Mouse (Mus musculus) layer of hippocampus, adult 2 months (tissue): ENCODE data around the gene Slc25a5. TPM values are rescaled to one million over a fixed set of nuclear protein-coding genes. Genes with fewer than 3 reads are reported as not detected.
A peak's percentile ranks its signal among the peaks of the same experiment; 100 is the strongest.

Source experiments
- DNase-seq, 2 experiments: peaks; one replicate each; pipeline ENCODE4 v3.0.0; 2022; ENCODE audit warnings: low spot score in 2 of 2
- H3K27ac ChIP-seq: fragments of 200-600 bp; 2 replicates; pipeline ENCODE4 v1.8.1; 2022
- H3K4me3 ChIP-seq: fragments of 200-600 bp; 2 replicates; pipeline ENCODE4 v1.8.1; 2022; ENCODE audit warnings: mild to moderate bottlenecking
- CTCF ChIP-seq: fragments of 200-600 bp; conservative IDR thresholded peaks from 2 replicates; pipeline ENCODE4 v1.8.1; 2022; ENCODE audit warnings: antibody characterized with exemption, mild to moderate bottlenecking, moderate library complexity
- total RNA-seq, 2 experiments: library from RNA; stranded (reverse); gene quantifications; 2 replicates each; pipeline ENCODE4 v1.2.3; 2021

Gene Slc25a5
- total RNA-seq, 2 experiments from 2014 or later = 325 to 333 TPM

DNA sequence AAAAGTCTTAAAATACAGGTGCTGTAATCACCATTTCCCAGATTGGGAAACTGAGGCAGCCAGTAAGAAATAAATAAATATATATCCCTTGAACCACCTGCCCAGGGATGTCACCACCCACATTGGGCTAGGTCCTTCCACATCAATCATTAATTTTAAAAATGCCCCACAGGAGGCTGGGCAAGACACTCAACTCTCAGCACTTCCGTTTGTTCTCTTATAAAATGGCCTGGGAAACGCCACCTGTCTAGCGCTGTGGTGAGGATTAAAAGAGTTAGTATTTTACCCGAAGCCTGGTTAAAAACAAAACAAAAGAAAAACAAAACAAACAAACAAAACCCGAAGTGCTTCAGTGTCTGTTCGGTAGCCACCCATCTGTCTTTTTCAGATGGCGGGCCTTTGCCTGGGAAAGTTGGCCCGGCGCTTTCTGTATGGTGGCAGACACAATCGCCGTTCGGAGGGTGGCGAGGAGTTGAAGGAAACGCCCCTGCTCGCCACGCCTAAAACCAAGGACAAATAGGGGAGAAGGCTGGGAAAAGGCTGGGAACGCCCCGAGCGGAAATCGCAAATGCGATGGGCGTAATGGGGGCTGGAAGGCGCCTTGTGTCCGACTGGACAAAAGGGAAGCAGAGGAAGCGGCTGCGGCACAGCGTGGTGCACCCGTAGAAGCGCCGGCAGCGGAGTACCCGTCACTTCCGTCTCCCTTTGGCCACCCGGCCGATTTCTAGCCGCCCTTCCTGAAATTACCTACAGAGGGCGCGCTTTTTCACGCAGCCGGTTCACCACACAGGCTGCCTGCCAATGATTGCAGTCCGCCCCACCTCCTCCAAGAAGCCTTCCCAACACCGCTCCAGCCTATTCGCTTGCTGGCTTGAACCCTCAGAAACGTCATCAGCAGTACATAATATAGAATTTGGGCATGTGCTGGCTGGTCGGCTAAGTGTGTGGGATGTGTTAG, 12.2 kb downstream of the Slc25a5 start:
- TF ChIP-seq CTCF = peak; percentile 86
- peak; percentile 87 to 89 for DNase-seq
- H3K4me3 ChIP-seq = peak overlapping the region; percentile 57
- H3K27ac ChIP-seq = peak overlapping the region; percentile 84

DNA sequence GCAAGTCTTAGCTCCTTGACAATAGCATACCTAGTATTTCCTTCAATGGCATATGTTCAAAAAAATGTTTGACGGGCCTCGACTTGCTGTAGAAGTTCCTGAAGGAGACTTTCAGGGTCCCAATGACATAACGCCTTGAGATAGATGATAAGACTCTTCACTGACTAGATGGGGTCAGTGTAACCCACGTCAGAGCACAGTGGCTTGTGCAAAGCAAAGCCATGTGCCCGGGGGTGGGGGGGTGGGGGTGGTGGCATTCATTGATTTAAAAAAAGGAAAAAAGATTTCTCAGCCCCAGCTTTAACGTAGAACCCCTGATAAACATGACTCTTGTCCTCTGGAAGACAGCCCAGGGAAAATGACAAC, 12.8 kb downstream of the Slc25a5 start:
- no peak for DNase-seq
- no peak for TF ChIP-seq CTCF
- H3K4me3 ChIP-seq = peak overlapping the region; percentile 57
- peak overlapping the region; percentile 84; the same call in 1 of the 2 replicates for H3K27ac ChIP-seq

DNA sequence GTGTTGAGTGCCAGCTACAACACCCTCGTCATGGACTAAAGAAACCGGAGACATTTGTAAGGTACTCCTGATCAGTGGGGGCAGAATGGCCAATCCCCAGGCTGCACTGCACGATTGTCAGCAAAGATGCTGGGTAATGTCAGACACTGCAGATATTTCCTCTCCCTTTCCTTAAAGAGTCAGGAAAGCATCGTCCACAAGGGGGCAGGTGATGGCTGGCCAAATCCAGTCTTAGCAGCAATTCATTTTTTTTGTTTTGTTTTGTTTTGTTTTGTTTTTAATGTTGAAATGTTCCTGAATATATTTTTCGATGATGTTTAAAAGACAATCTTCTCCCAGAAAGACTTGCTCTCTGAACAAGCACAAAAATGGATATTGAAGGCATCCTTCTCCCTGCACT, 15.9 kb downstream of the Slc25a5 start:
- peak in 1 of 2 experiments; percentile 13 for DNase-seq
- no peak overlapping the region for H3K4me3 ChIP-seq
- peak; percentile 73 for TF ChIP-seq CTCF
- no peak overlapping the region for H3K27ac ChIP-seq

DNA sequence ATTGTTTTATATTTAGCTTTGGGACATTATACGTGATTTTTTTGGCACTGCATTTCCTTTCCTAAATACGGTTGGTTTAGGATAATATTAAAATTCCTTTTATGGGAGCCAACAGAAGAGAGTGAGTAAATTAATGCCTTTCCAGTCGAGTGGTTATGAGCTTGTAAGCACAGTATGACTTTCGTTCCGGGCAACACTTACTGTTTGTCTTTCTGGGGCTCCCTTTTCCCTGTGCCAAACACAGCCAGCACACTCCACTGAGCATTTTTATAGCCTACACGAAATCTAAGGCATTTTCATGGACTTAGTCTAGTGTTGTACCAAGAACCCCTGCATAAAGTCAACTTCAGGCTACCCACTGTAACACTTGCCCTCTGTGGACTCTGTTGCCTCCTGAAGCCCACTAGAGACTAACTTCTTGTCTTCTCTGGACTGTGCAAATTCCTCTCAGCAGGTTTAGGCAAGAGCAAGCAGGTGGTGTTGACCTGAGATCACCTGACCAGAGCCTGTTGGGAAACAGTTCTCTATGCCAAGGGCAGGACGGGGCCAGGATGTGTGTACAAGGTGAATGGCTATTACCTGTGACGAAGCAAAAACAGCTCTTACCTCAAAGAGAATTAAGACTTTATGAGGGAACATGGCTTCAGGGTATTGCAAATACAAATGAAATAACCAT, 18.8 kb downstream of the Slc25a5 start:
- Histone ChIP-seq H3K27ac (no peak overlapping the region), H3K4me3 (no peak overlapping the region)
- TF ChIP-seq CTCF = no peak
- no peak for DNase-seq

DNA sequence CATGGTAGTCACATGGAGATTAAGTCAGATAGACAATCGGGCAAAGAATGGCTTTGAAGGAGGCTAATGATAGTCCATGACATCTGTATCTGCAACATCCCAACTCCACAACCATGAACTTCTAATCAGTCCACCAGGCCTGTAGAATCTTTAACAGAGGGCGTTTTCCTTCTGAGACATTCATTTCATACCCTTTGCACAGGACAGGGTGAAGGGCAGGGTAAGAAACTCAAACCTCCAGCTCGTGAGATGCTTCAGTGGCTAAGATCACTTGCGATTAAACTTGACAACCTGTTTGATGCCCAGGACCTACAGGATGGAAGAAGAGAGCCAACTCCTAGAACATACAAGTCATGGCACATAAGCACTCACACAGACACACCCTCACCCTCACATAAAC, 19.6 kb downstream of the Slc25a5 start:
- TF ChIP-seq CTCF = no peak
- H3K27ac ChIP-seq = no peak overlapping the region
- DNase-seq = no peak
- H3K4me3 ChIP-seq = no peak overlapping the region

DNA sequence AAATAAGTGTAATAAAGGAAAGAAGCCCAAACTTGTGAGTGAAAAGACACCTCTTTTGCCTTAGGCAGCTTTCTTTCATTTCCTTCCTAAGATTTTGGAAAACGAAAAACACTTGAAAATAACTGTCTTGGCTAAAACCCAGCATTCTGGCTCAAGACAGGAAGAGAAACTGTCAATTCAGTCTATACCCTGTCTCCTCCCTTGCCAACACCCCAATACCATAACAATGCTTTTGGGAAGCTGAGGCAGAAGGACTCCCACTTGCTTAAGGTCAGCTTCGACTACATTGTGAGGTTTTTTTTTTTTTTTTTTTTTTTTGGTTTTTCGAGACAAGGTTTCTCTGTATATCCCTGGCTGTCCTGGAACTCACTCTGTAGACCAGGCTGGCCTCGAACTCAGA, 20.0 kb downstream of the Slc25a5 start:
- no peak for DNase-seq
- Histone ChIP-seq H3K27ac (no peak overlapping the region), H3K4me3 (no peak overlapping the region)
- no peak for TF ChIP-seq CTCF

GRCm38 (mm10) chrX:36816368-36816899, 21.0 kb downstream of the Slc25a5 start:
- DNase-seq = no peak
- Histone ChIP-seq H3K27ac (no peak overlapping the region), H3K4me3 (no peak overlapping the region)
- TF ChIP-seq CTCF = no peak

GRCm38 (mm10) chrX:36816953-36817441, 21.5 kb downstream of the Slc25a5 start:
- Histone ChIP-seq H3K4me3 (no peak overlapping the region), H3K27ac (no peak overlapping the region)
- no peak for DNase-seq
- no peak for TF ChIP-seq CTCF

- no peak for TF ChIP-seq CTCF
- no peak for DNase-seq
- no peak overlapping the region for H3K27ac ChIP-seq
- H3K4me3 ChIP-seq = no peak overlapping the region
Observed at GRCm38 (mm10) chrX:36819575-36819974, 24.1 kb downstream of the Slc25a5 start.

DNA sequence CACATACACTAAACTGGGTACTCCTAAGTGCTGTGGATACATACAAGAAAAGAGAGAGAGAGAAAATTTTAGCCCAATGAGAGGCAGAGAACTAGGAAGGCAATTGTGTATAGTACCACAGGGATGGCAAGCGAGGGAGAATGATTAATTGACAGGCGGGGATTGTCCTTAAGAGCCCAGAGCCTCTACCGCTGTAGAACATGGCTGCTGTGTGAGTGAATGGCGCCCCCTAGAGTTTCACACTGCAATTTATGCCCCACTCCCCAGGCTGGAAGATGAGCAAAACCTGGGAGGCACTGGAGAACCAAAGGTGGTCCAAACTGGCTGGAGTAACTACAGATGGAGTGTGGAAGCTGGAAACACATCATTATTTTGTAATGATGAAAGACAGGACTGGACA, 24.8 kb downstream of the Slc25a5 start:
- H3K4me3 ChIP-seq = no peak overlapping the region
- peak in 1 of 2 experiments; percentile 27 for DNase-seq
- H3K27ac ChIP-seq = no peak overlapping the region
- peak; percentile 79 for TF ChIP-seq CTCF

DNA sequence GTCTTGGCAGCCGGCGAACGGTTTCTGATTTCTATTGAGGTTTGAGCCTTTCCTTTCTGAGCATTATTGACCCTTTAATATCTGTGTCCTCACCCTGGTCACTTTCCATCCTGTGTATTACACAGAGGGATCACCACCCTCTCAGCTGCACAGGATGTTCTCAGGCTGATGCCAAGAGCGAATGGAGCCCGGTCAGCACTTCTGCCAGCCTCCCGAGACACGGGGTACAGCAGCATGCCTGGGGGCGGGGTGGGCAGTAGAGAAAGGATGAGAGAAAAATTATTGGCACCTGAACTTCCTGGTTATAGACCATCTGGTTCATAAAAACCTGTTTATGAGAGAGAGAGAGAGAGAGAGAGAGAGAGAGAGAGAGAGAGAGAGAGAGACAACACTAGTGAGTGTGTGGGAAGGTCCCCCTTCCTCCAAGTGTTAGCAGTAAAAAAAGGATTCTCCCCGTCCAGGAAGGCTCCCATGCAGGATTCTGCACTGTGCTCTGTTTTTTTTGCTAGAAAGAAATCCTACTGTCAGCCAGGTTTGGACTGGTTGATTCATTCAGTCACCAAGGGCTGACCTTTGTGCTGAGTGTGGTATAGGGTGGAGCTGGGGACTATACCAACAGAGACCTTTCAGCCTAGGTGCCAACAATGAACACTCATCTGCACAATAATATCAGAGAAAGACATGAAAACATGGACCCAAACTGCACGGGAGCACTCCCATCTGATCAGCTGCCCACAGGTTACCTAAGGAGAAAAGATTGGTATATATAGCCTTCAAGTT, 28.7 kb downstream of the Slc25a5 start:
- H3K27ac ChIP-seq = no peak overlapping the region
- no peak for TF ChIP-seq CTCF
- DNase-seq = no peak
- H3K4me3 ChIP-seq = no peak overlapping the region

- no peak for DNase-seq
- H3K27ac ChIP-seq = no peak overlapping the region
- no peak for TF ChIP-seq CTCF
- no peak overlapping the region for H3K4me3 ChIP-seq
Observed at GRCm38 (mm10) chrX:36825032-36825431, 29.6 kb downstream of the Slc25a5 start.

GRCm38 (mm10) chrX:36826873-36827272, 31.4 kb downstream of the Slc25a5 start:
- DNase-seq = no peak
- Histone ChIP-seq H3K4me3 (no peak overlapping the region), H3K27ac (no peak overlapping the region)
- TF ChIP-seq CTCF = no peak
